Mouse (Mus musculus): ENCODE results near the gene Cnot8. TPM values are rescaled to one million over a fixed set of nuclear protein-coding genes. Genes with fewer than 3 reads are reported as not detected.

Gene Cnot8
- total RNA-seq, 2 experiments from 2014 or later, result 56.0 to 57.7 TPM

GRCm38 (mm10) chr11:58143704-58144426 is 39.9 kb downstream of the Cnot8 start:
- Histone ChIP-seq H3K4me3 (no peak overlapping the region), H3K27ac (0 out of 2 replicates have a peak overlapping the region, but pooled peaks have one; percentile 7)
- peak; percentile 32 to 42 for DNase-seq (ENCODE audit: low spot score in 2 of 2)
- 0 out of 2 replicates have a peak, but pooled peaks have one; percentile 13 for TF ChIP-seq CTCF (conservative IDR thresholded peaks at IDR 0.05)

- Histone ChIP-seq H3K27ac (no peak overlapping the region), H3K4me3 (no peak overlapping the region)
- no peak for DNase-seq (ENCODE audit: low spot score in 2 of 2)
- TF ChIP-seq CTCF (conservative IDR thresholded peaks at IDR 0.05), result no peak
These were observed 42.3 kb downstream of the Cnot8 start for GRCm38 (mm10) chr11:58146241-58146640.

- no peak for TF ChIP-seq CTCF (conservative IDR thresholded peaks at IDR 0.05)
- DNase-seq (ENCODE audit: low spot score in 2 of 2), result no peak
- H3K4me3 ChIP-seq, result no peak overlapping the region
- no peak overlapping the region for H3K27ac ChIP-seq
These were observed 51.5 kb downstream of the Cnot8 start for GRCm38 (mm10) chr11:58155458-58155857.

GRCm38 (mm10) chr11:58156871-58157270 is 52.9 kb downstream of the Cnot8 start:
- H3K27ac ChIP-seq, result no peak overlapping the region
- DNase-seq (ENCODE audit: low spot score in 2 of 2), result no peak
- H3K4me3 ChIP-seq, result no peak overlapping the region
- no peak for TF ChIP-seq CTCF (conservative IDR thresholded peaks at IDR 0.05)

GRCm38 (mm10) chr11:58165072-58165471 is 61.1 kb downstream of the Cnot8 start:
- peak; percentile 63 for TF ChIP-seq CTCF (conservative IDR thresholded peaks at IDR 0.05)
- Histone ChIP-seq H3K4me3 (no peak overlapping the region), H3K27ac (no peak overlapping the region)
- no peak for DNase-seq (ENCODE audit: low spot score in 2 of 2)

GRCm38 (mm10) chr11:58167822-58168166 is 63.8 kb downstream of the Cnot8 start:
- no peak for DNase-seq (ENCODE audit: low spot score in 2 of 2)
- TF ChIP-seq CTCF (conservative IDR thresholded peaks at IDR 0.05), result no peak
- Histone ChIP-seq H3K27ac (peak overlapping the region; percentile 63; the same call in 1 of the 2 replicates), H3K4me3 (peak overlapping the region; percentile 99)

Other genes with a start within 250 kb of the Cnot8 start
- gene Larp1, start 95.1 kb upstream of the Cnot8 start, total RNA-seq (2021), result 10 to 100 TPM; 91.1 to 92.8 TPM
- not detected for gene Gm12248, start 11.0 kb upstream of the Cnot8 start, total RNA-seq (2021)
- 10 to 100 TPM; 18.6 to 18.7 TPM for gene Gemin5, start 64.4 kb downstream of the Cnot8 start, total RNA-seq (2021)
- gene Mrpl22, start 67.5 kb downstream of the Cnot8 start, total RNA-seq (2021), result 10 to 100 TPM; 31.4 to 39.5 TPM
- 1 to 10 TPM; 1.5 to 1.9 TPM for gene Igtp, start 95.4 kb downstream of the Cnot8 start, total RNA-seq (2021)
- gene Irgm2, start 95.5 kb downstream of the Cnot8 start, total RNA-seq (2021), result 1 to 10 TPM; 1.7 to 2.3 TPM
- gene 4930438A08Rik, start 170.6 kb downstream of the Cnot8 start, total RNA-seq (2021), result not detected
- 10 to 100 TPM; 29.2 to 30.9 TPM for gene Zfp692, start 202.9 kb downstream of the Cnot8 start, total RNA-seq (2021)
- gene Zfp672, start 226.2 kb downstream of the Cnot8 start, total RNA-seq (2021), result 10 to 100 TPM; 49.1 to 51.0 TPM
- 10 to 100 TPM; 52.9 to 56.2 TPM for gene Sh3bp5l, start 226.6 kb downstream of the Cnot8 start, total RNA-seq (2021)